ENCODE assay signal across 20 mouse cellular contexts in genomic region chr9:65793506-65793905, GRCm38 (mm10). TPM values are rescaled to one million over a fixed set of nuclear protein-coding genes. Genes with fewer than 3 reads are reported as not detected.
DNase-seq lines count a peak whose midpoint lies in the region; ATAC-seq and TF ChIP-seq lines count a peak whose summit lies in the region.
"Had no signal": no experiment of that assay in that cellular context is flagged by ENCODE, and none has a peak within 500 bp of the region (broad histone marks: within the 10 kb centered on the region; RNA-seq: fewer than 3 reads in every experiment).

No protein-coding gene starts in this region.

- peaks cover 16% of the 10 kb centered on the region for H3K4me1 ChIP-seq in forebrain, postnatal 0 days (ENCODE audit: insufficient read depth)
- H3K4me1 ChIP-seq in forebrain, embryonic 10.5 days = peaks cover 45% of the 10 kb centered on the region
- peaks cover 47% of the 10 kb centered on the region for H3K4me1 ChIP-seq in midbrain, embryonic 15.5 days
- 0 out of 2 replicates have a peak, but pooled peaks cover 9% of the 10 kb centered on the region for H3K4me1 ChIP-seq in midbrain, embryonic 10.5 days
- H3K4me1 ChIP-seq: stomach, embryonic 15.5 days had no signal

- no peaks in the 10 kb centered on the region for H3K27me3 ChIP-seq in forebrain, postnatal 0 days (ENCODE audit: insufficient read depth, low read length)
- H3K27me3 ChIP-seq in forebrain, embryonic 10.5 days (ENCODE audit: poor library complexity, severe bottlenecking) = no peaks in the 10 kb centered on the region
- H3K27me3 ChIP-seq in midbrain, embryonic 15.5 days (replicated peaks) = no peaks in the 10 kb centered on the region
- H3K27me3 ChIP-seq in midbrain, embryonic 10.5 days (ENCODE audit: low read depth, poor library complexity, severe bottlenecking) = no peaks in the 10 kb centered on the region
- H3K27me3 ChIP-seq: embryonic facial prominence, embryonic 13.5 days; liver, embryonic 12.5 days; stomach, embryonic 15.5 days had no signal

- H3K9me3 ChIP-seq in forebrain, postnatal 0 days (ENCODE audit: low read length) = no peaks in the 10 kb centered on the region
- H3K9me3 ChIP-seq in forebrain, embryonic 10.5 days = no peaks in the 10 kb centered on the region
- H3K9me3 ChIP-seq in midbrain, embryonic 15.5 days = no peaks in the 10 kb centered on the region
- no peaks in the 10 kb centered on the region for H3K9me3 ChIP-seq in midbrain, embryonic 10.5 days (replicated peaks)
- H3K9me3 ChIP-seq: embryonic facial prominence, embryonic 13.5 days; G1E; liver, embryonic 12.5 days; stomach, embryonic 15.5 days had no signal

- no peak overlapping the region for H3K9ac ChIP-seq in forebrain, postnatal 0 days
- H3K9ac ChIP-seq in midbrain, embryonic 15.5 days = no peak overlapping the region
- H3K9ac ChIP-seq: embryonic facial prominence, embryonic 13.5 days; liver, embryonic 12.5 days; stomach, embryonic 15.5 days had no signal

- no peak for DNase-seq in forebrain, postnatal 0 days
- DNase-seq in forebrain, embryonic 10.5 days (ENCODE audit: extremely low spot score, low spot score) = no peak
- DNase-seq in layer of hippocampus, adult 2 months (ENCODE audit: low spot score in 2 of 2) = peak in 1 of 2 experiments; percentile 13
- DNase-seq in layer of hippocampus, postnatal 10 days (ENCODE audit: low spot score in 2 of 2) = no peak
- no peak for DNase-seq in midbrain, embryonic 10.5 days (ENCODE audit: low spot score)
- DNase-seq in kidney, adult 11 months = no peak
- DNase-seq in thymus, postnatal 10 days (ENCODE audit: low spot score in 2 of 2) = no peak
- DNase-seq: adrenal gland, postnatal 25 days; cerebellum, adult 11-12 months; gastrocnemius, postnatal 36 days; kidney, adult 18-20 months; lung, adult 2 months; lung, postnatal 36 days; thymus, adult 18-20 months had no signal

- H3K36me3 ChIP-seq in forebrain, postnatal 0 days (ENCODE audit: insufficient read depth) = no peaks in the 10 kb centered on the region
- peaks cover 55% of the 10 kb centered on the region for H3K36me3 ChIP-seq in forebrain, embryonic 10.5 days (replicated peaks)
- H3K36me3 ChIP-seq in midbrain, embryonic 15.5 days (replicated peaks) = no peaks in the 10 kb centered on the region
- peaks cover 45% of the 10 kb centered on the region for H3K36me3 ChIP-seq in midbrain, embryonic 10.5 days

- no peak for TF ChIP-seq CTCF in forebrain, postnatal 0 days (IDR thresholded peaks at IDR 0.05; ENCODE audit: low read depth)
- TF ChIP-seq CTCF in layer of hippocampus, adult 2 months (conservative IDR thresholded peaks at IDR 0.05) = no peak

- no peak overlapping the region for H3K4me2 ChIP-seq in forebrain, postnatal 0 days (ENCODE audit: low read depth)
- H3K4me2 ChIP-seq in midbrain, embryonic 15.5 days = no peak overlapping the region
- H3K4me2 ChIP-seq: embryonic facial prominence, embryonic 13.5 days; liver, embryonic 12.5 days; stomach, embryonic 15.5 days had no signal

- H3K27ac ChIP-seq in forebrain, postnatal 0 days (ENCODE audit: low read depth, low read length) = no peak overlapping the region
- H3K27ac ChIP-seq in forebrain, embryonic 10.5 days = no peak overlapping the region
- H3K27ac ChIP-seq in layer of hippocampus, adult 2 months = peak overlapping the region; percentile 77
- H3K27ac ChIP-seq in midbrain, embryonic 15.5 days = peak overlapping the region; percentile 31; the same call in 1 of the 2 replicates
- H3K27ac ChIP-seq in midbrain, embryonic 10.5 days (replicated peaks) = no peak overlapping the region
- H3K27ac ChIP-seq: embryonic facial prominence, embryonic 13.5 days; kidney, postnatal 0 days; liver, embryonic 12.5 days; stomach, embryonic 15.5 days had no signal

- no peak overlapping the region for H3K4me3 ChIP-seq in forebrain, postnatal 0 days (ENCODE audit: low read depth, low read length)
- no peak overlapping the region for H3K4me3 ChIP-seq in forebrain, embryonic 10.5 days
- H3K4me3 ChIP-seq in layer of hippocampus, adult 2 months = no peak overlapping the region
- H3K4me3 ChIP-seq in midbrain, embryonic 15.5 days = no peak overlapping the region
- H3K4me3 ChIP-seq in midbrain, embryonic 10.5 days = no peak overlapping the region
- H3K4me3 ChIP-seq: embryonic facial prominence, embryonic 13.5 days; liver, embryonic 12.5 days; stomach, embryonic 15.5 days had no signal

- ATAC-seq in forebrain, postnatal 0 days = peak; percentile 45; the same call in 1 of the 2 replicates
- no peak for ATAC-seq in midbrain, embryonic 15.5 days (replicated peaks)
- ATAC-seq: liver, embryonic 12.5 days had no signal

- WGBS in forebrain, postnatal 0 days = 69% methylated on average over 3 of the region's 3 CpGs
- WGBS in forebrain, embryonic 10.5 days = 97% methylated on average over 3 of the region's 3 CpGs
- 71% methylated on average over 3 of the region's 3 CpGs for WGBS in midbrain, embryonic 15.5 days
- WGBS in midbrain, embryonic 10.5 days = 93% methylated on average over 3 of the region's 3 CpGs

RNA-seq across cellular contexts. Expression of gene Zfp609, which starts 33.9 kb away (rescaled TPM):
- total RNA-seq in forebrain, postnatal 0 days (2014; rRNA removed) = 9.8 and 9.9 TPM in 2 replicates
- polyA plus RNA-seq in forebrain, postnatal 0 days (2015; fragmentation: Nextera tagmentation; extraction: Ambion mirVana) = 3.8 and 5.0 TPM in 2 replicates
- 8.2 and 8.3 TPM in 2 replicates for polyA plus RNA-seq in forebrain, embryonic 10.5 days (2016; fragmentation: Nextera tagmentation; extraction: Ambion mirVana)
- 10 to 100 TPM; 54.2 to 62.2 TPM for total RNA-seq in layer of hippocampus, adult 2 months (2021)
- total RNA-seq in layer of hippocampus, postnatal 10 days (2021) = 10 to 100 TPM; 49.1 to 51.0 TPM
- 8.7 and 9.1 TPM in 2 replicates for polyA plus RNA-seq in midbrain, embryonic 15.5 days (2015; fragmentation: Nextera tagmentation; extraction: Ambion mirVana)
- 6.4 and 7.3 TPM in 2 replicates for polyA plus RNA-seq in midbrain, embryonic 10.5 days (2016; fragmentation: Nextera tagmentation; extraction: Ambion mirVana)

Comparison
In these comparisons a context has a peak if more than half of its experiments do, and no peak if none do; other contexts are left out.
1. H3K27ac ChIP-seq: peak in layer of hippocampus, adult 2 months (single experiment) and midbrain, embryonic 15.5 days (single experiment); none in forebrain, postnatal 0 days (single experiment), forebrain, embryonic 10.5 days (single experiment) and midbrain, embryonic 10.5 days (single experiment).